8 mouse cellular contexts compared by ENCODE assay signal in genomic region chr8:123807024-123807431, GRCm38 (mm10). TPM values are rescaled to one million over a fixed set of nuclear protein-coding genes. Genes with fewer than 3 reads are reported as not detected.
A peak's percentile ranks its signal among the peaks of the same experiment; 100 is the strongest.
DNase-seq lines count a peak whose midpoint lies in the region; ATAC-seq and TF ChIP-seq lines count a peak whose summit lies in the region.

No protein-coding gene starts in this region.

- intact Hi-C loops in gastrocnemius, adult 2 months (cut with DNase I) = no loop called here
- intact Hi-C loops in gastrocnemius, postnatal 14 days (cut with DNase I; ENCODE audit: low total_unique reads) = no loop called here

- peaks cover 23% of the 10 kb centered on the region for H3K4me1 ChIP-seq in embryonic facial prominence, embryonic 12.5 days
- H3K4me1 ChIP-seq in hindbrain, embryonic 16.5 days (ENCODE audit: control insufficient read depth, insufficient read depth, low read depth, low read length) = peaks cover 19% of the 10 kb centered on the region
- peaks cover 36% of the 10 kb centered on the region for H3K4me1 ChIP-seq in liver, embryonic 11.5 days (replicated peaks; ENCODE audit: control insufficient read depth, insufficient read depth, low read length)
- H3K4me1 ChIP-seq in neural tube, embryonic 14.5 days (ENCODE audit: control insufficient read depth, insufficient read depth, low read length) = peaks cover 19% of the 10 kb centered on the region

- H3K27ac ChIP-seq in gastrocnemius, adult 2 months = peak overlapping the region; percentile 96
- no peak overlapping the region for H3K27ac ChIP-seq in embryonic facial prominence, embryonic 12.5 days
- no peak overlapping the region; the same call in 1 of the 2 replicates for H3K27ac ChIP-seq in hindbrain, embryonic 16.5 days (ENCODE audit: low read depth, low read length)
- peak overlapping the region; percentile 78 for H3K27ac ChIP-seq in liver, embryonic 11.5 days (ENCODE audit: low read depth, low read length)
- no peak overlapping the region for H3K27ac ChIP-seq in neural tube, embryonic 14.5 days (ENCODE audit: low read depth, low read length)

- H3K4me3 ChIP-seq in gastrocnemius, adult 2 months = peak overlapping the region; percentile 97
- H3K4me3 ChIP-seq in embryonic facial prominence, embryonic 12.5 days = peak overlapping the region; percentile 83
- H3K4me3 ChIP-seq in hindbrain, embryonic 16.5 days (ENCODE audit: low read length) = peak overlapping the region; percentile 79
- H3K4me3 ChIP-seq in liver, embryonic 11.5 days (ENCODE audit: low read depth, low read length) = peak overlapping the region; percentile 72
- peak overlapping the region; percentile 74 for H3K4me3 ChIP-seq in neural tube, embryonic 14.5 days (ENCODE audit: low read depth, low read length)

- H3K4me2 ChIP-seq in embryonic facial prominence, embryonic 12.5 days (replicated peaks) = peak overlapping the region; percentile 86
- peak overlapping the region; percentile 94 for H3K4me2 ChIP-seq in hindbrain, embryonic 16.5 days (ENCODE audit: low read length)
- peak overlapping the region; percentile 86 for H3K4me2 ChIP-seq in liver, embryonic 11.5 days
- peak overlapping the region; percentile 78 for H3K4me2 ChIP-seq in neural tube, embryonic 14.5 days (ENCODE audit: low read depth, low read length)

- no peaks in the 10 kb centered on the region for H3K27me3 ChIP-seq in embryonic facial prominence, embryonic 12.5 days
- no peaks in the 10 kb centered on the region for H3K27me3 ChIP-seq in hindbrain, embryonic 16.5 days (replicated peaks; ENCODE audit: control insufficient read depth, insufficient read depth, low read length)
- no peaks in the 10 kb centered on the region for H3K27me3 ChIP-seq in liver, embryonic 11.5 days (replicated peaks; ENCODE audit: control insufficient read depth, insufficient read depth, low read length)
- H3K27me3 ChIP-seq in neural tube, embryonic 14.5 days (ENCODE audit: control insufficient read depth, insufficient read depth, low read length) = no peaks in the 10 kb centered on the region

- H3K36me3 ChIP-seq in embryonic facial prominence, embryonic 12.5 days = no peaks in the 10 kb centered on the region
- H3K36me3 ChIP-seq in hindbrain, embryonic 16.5 days (ENCODE audit: control insufficient read depth, insufficient read depth, low read length) = no peaks in the 10 kb centered on the region
- H3K36me3 ChIP-seq in liver, embryonic 11.5 days (ENCODE audit: control insufficient read depth, insufficient read depth, low read length) = no peaks in the 10 kb centered on the region
- H3K36me3 ChIP-seq in neural tube, embryonic 14.5 days (ENCODE audit: control insufficient read depth, insufficient read depth, low read length) = no peaks in the 10 kb centered on the region

- peak overlapping the region; percentile 39 for H3K9ac ChIP-seq in embryonic facial prominence, embryonic 12.5 days
- peak overlapping the region; percentile 95 for H3K9ac ChIP-seq in hindbrain, embryonic 16.5 days (ENCODE audit: low read depth, low read length)
- H3K9ac ChIP-seq in liver, embryonic 11.5 days (ENCODE audit: low read depth, low read length) = peak overlapping the region; percentile 77
- H3K9ac ChIP-seq in neural tube, embryonic 14.5 days (replicated peaks; ENCODE audit: low read depth, low read length) = peak overlapping the region; percentile 58; the same call in 1 of the 2 replicates

- WGBS in embryonic facial prominence, embryonic 12.5 days = 10% methylated on average over 14 of the region's 14 CpGs
- 8% methylated on average over 14 of the region's 14 CpGs for WGBS in hindbrain, embryonic 16.5 days
- WGBS in liver, embryonic 11.5 days = 4% methylated on average over 14 of the region's 14 CpGs
- 8% methylated on average over 14 of the region's 14 CpGs for WGBS in neural tube, embryonic 14.5 days

- TF ChIP-seq CTCF in gastrocnemius, adult 2 months (IDR thresholded peaks at IDR 0.05) = no peak

- DNase-seq in gastrocnemius, adult 2 months = no peak
- no peak for DNase-seq in gastrocnemius, postnatal 14 days
- DNase-seq in liver, embryonic 11.5 days (ENCODE audit: low spot score) = peak; percentile 63
- DNase-seq in thymus, postnatal 14 days = no peak
- no peak for DNase-seq in layer of hippocampus, adult 9-10 months (ENCODE audit: low spot score)

- ATAC-seq in embryonic facial prominence, embryonic 12.5 days (ENCODE audit: insufficient number of reproducible peaks, insufficient read depth, low FRiP score, low TSS enrichment) = no peak; the same call in 1 of the 2 replicates
- ATAC-seq in hindbrain, embryonic 16.5 days = 0 out of 2 replicates have a peak, but pooled peaks have one; percentile 34
- ATAC-seq in liver, embryonic 11.5 days (replicated peaks; ENCODE audit: low FRiP score) = peak; percentile 73
- no peak for ATAC-seq in neural tube, embryonic 14.5 days (ENCODE audit: low read depth)

- H3K9me3 ChIP-seq in embryonic facial prominence, embryonic 12.5 days = no peaks in the 10 kb centered on the region
- no peaks in the 10 kb centered on the region for H3K9me3 ChIP-seq in hindbrain, embryonic 16.5 days (ENCODE audit: control insufficient read depth, low read length)
- H3K9me3 ChIP-seq in liver, embryonic 11.5 days (ENCODE audit: control insufficient read depth, low read length) = no peaks in the 10 kb centered on the region
- H3K9me3 ChIP-seq in neural tube, embryonic 14.5 days (ENCODE audit: control insufficient read depth, low read length) = no peaks in the 10 kb centered on the region

RNA-seq across cellular contexts. Expression of gene Rab4a, which starts 1.2 kb away (rescaled TPM):
- 10 to 100 TPM; 12.0 to 12.4 TPM for total RNA-seq in gastrocnemius, adult 2 months (2021)
- 10 to 100 TPM; 13.3 to 14.4 TPM for total RNA-seq in gastrocnemius, postnatal 14 days (2021)
- polyA plus RNA-seq in embryonic facial prominence, embryonic 12.5 days (2016; fragmentation: Nextera tagmentation; extraction: Ambion mirVana) = 50.3 and 55.9 TPM in 2 replicates
- polyA plus RNA-seq in hindbrain, embryonic 16.5 days (2015; fragmentation: Nextera tagmentation; extraction: Ambion mirVana) = 86.1 and 87.4 TPM in 2 replicates
- 61.8 and 65.9 TPM in 2 replicates for polyA plus RNA-seq in liver, embryonic 11.5 days (2014; fragmentation: Nextera tagmentation; extraction: Ambion mirVana)
- 85.4 and 91.8 TPM in 2 replicates for polyA plus RNA-seq in neural tube, embryonic 14.5 days (2014; fragmentation: Nextera tagmentation; extraction: Ambion mirVana)

RNA-seq across cellular contexts. Expression of gene Ccsap, which starts 53.0 kb away (rescaled TPM):
- under 1 TPM; 0.42 to 0.46 TPM for total RNA-seq in gastrocnemius, adult 2 months (2021)
- 1 to 10 TPM; 1.1 to 1.8 TPM for total RNA-seq in gastrocnemius, postnatal 14 days (2021)
- 7.1 and 7.4 TPM in 2 replicates for polyA plus RNA-seq in embryonic facial prominence, embryonic 12.5 days (2016; fragmentation: Nextera tagmentation; extraction: Ambion mirVana)
- polyA plus RNA-seq in hindbrain, embryonic 16.5 days (2015; fragmentation: Nextera tagmentation; extraction: Ambion mirVana) = 4.8 and 4.9 TPM in 2 replicates
- 4.6 and 5.2 TPM in 2 replicates for polyA plus RNA-seq in liver, embryonic 11.5 days (2014; fragmentation: Nextera tagmentation; extraction: Ambion mirVana)
- 4.3 and 5.4 TPM in 2 replicates for polyA plus RNA-seq in neural tube, embryonic 14.5 days (2014; fragmentation: Nextera tagmentation; extraction: Ambion mirVana)

Comparison
In these comparisons a context has a peak if more than half of its experiments do, and no peak if none do; other contexts are left out.
1. H3K27ac ChIP-seq: peak in gastrocnemius, adult 2 months (single experiment) and liver, embryonic 11.5 days (single experiment); none in embryonic facial prominence, embryonic 12.5 days (single experiment), hindbrain, embryonic 16.5 days (single experiment) and neural tube, embryonic 14.5 days (single experiment).
2. ATAC-seq: peak in hindbrain, embryonic 16.5 days (single experiment) and liver, embryonic 11.5 days (single experiment); none in embryonic facial prominence, embryonic 12.5 days (single experiment) and neural tube, embryonic 14.5 days (single experiment).
3. H3K9ac ChIP-seq: peak in every context shown above with its lines; median percentile 95 in hindbrain, embryonic 16.5 days; 77 in liver, embryonic 11.5 days; 58 in neural tube, embryonic 14.5 days; 39 in embryonic facial prominence, embryonic 12.5 days.
4. Peak in every context shown above with its lines, with median percentiles within 50 percentile points of each other: H3K4me3 ChIP-seq and H3K4me2 ChIP-seq.